Mouse (Mus musculus) liver, embryonic 11.5 days (tissue): ENCODE measurements around the gene Zfp850. TPM values are rescaled to one million over a fixed set of nuclear protein-coding genes. Genes with fewer than 3 reads are reported as not detected.

Experiments used
- ATAC-seq: fragments of 200-750 bp; cut with Nextera tagmentation; replicated peaks from 2 replicates; pipeline ENCODE4 v1.8.0; 2017; ENCODE audit warnings: moderate number of reproducible peaks, mild to moderate bottlenecking, moderate TSS enrichment, moderate library complexity; ENCODE audit not compliant: low FRiP score
- DNase-seq: peaks from one replicate; pipeline ENCODE4 v3.0.0-alpha.2; 2017; ENCODE audit warnings: low spot score
- H3K27ac ChIP-seq: fragments of 300-500 bp; sonication (generic); 2 replicates; pipeline ENCODE4 v1.5.1; 2014; ENCODE audit warnings: mild to moderate bottlenecking, low read depth, low read length, control low read depth
- H3K27me3 ChIP-seq: fragments of 300-500 bp; sonication (generic); replicated peaks from 2 replicates; pipeline ENCODE4 v1.6.1; 2014; ENCODE audit warnings: low read length, mixed read lengths; ENCODE audit not compliant: control insufficient read depth, insufficient read depth
- H3K36me3 ChIP-seq: fragments of 300-500 bp; sonication (generic); 2 replicates; pipeline ENCODE4 v1.6.1; 2014; ENCODE audit warnings: mild to moderate bottlenecking, low read length, moderate library complexity, mixed read lengths; ENCODE audit not compliant: control insufficient read depth, insufficient read depth
- H3K4me1 ChIP-seq: fragments of 300-500 bp; sonication (generic); replicated peaks from 2 replicates; pipeline ENCODE4 v1.6.1; 2014; ENCODE audit warnings: low read length, mixed read lengths; ENCODE audit not compliant: control insufficient read depth, insufficient read depth
- H3K4me2 ChIP-seq: fragments of 300-500 bp; sonication (generic); 2 replicates; pipeline ENCODE4 v1.6.1; 2014; ENCODE audit warnings: mild to moderate bottlenecking, control low read depth, moderate library complexity
- H3K4me3 ChIP-seq: fragments of 300-500 bp; sonication (generic); 2 replicates; pipeline ENCODE4 v1.5.1; 2014; ENCODE audit warnings: low read depth, low read length, control low read depth
- H3K9ac ChIP-seq: fragments of 300-500 bp; sonication (generic); 2 replicates; pipeline ENCODE4 v1.6.1; 2014; ENCODE audit warnings: low read depth, low read length, control low read depth
- H3K9me3 ChIP-seq: fragments of 300-500 bp; sonication (generic); 2 replicates; pipeline ENCODE4 v1.6.1; 2016; ENCODE audit warnings: low read length, inconsistent platforms, mixed read lengths; ENCODE audit not compliant: control insufficient read depth
- WGBS: fragments of 180-500 bp; shearing (Covaris S2); extraction: QIAGEN DNeasy Blood & Tissue Kit; methylation state at CpG from one replicate; pipeline ENCODE4 v1.1.7; 2014; 5-methylcytosine and 5-hydroxymethylcytosine counted together
- polyA plus RNA-seq: library from polyadenylated mRNA; unstranded; fragments of >200 nt; fragmentation: Nextera tagmentation; extraction: Ambion mirVana; gene quantifications from 2 replicates; pipeline ENCODE4 v1.2.1, GENCODE M21; 2014

The Zfp850 gene
- 6.2 and 6.6 TPM in 2 replicates for polyA plus RNA-seq

DNA sequence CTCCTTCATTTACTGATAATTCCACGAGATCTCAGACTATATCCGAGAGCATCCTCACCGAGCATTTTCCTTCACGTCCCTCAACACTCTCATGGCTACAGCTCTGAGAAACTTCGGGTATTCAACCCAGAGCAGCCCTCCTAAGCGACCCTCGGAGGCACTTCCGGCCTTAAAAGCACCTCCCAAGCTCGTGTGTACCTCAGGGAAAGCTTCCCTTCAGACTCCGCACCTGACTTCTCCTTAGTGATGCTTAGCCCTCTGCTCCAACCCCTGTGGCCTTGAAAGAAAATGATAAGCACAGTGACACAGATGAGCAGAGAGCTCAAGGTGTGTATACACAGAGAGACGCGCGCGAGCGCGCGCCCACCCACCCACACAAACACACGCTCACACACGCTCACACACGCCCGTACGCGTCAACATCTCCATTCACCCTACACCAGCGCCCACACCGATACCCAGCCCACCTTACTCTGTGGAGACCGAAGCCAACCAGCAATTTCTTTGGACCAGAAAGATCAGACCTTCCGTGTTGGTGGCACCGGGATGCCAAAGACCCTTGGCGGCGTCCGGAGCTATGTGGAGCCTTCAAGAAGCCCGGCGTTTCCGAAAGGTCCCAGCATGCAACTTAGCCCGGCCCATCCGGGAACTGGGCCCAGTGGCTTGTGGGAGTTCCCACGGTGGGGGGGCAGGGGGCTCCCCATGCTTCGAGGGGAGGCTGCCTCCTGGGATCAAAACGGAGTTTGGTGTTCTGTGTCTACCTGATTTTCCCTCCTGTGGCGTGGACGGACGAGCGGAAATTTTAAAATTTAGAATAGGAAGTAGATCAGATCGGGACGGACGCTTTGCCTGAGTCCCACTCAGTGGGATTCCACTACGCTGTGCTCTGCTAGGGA is at the start of gene Zfp850:
Gene Zfp850 (minus strand): TSS at position 567 of the 896 bp plus-strand sequence.
- Histone ChIP-seq H3K9ac (peak within 1 kb of the TSS; percentile 71), H3K27me3 (no peaks in the 10 kb centered on the region), H3K4me2 (peak within 1 kb of the TSS; percentile 87), H3K27ac (peak within 1 kb of the TSS; percentile 25; the same call in 1 of the 2 replicates), H3K36me3 (peaks cover 5% of the 10 kb centered on the region; the same call in 1 of the 2 replicates), H3K4me1 (peaks cover 2% of the 10 kb centered on the region; the same call in 1 of the 2 replicates), H3K4me3 (peak within 1 kb of the TSS; percentile 61), H3K9me3 (no peaks in the 10 kb centered on the region)
- DNase-seq, result peak; percentile 84
- under 1% methylated on average over 47 of the region's 47 CpGs for WGBS
- peak; percentile 92 for ATAC-seq

DNA sequence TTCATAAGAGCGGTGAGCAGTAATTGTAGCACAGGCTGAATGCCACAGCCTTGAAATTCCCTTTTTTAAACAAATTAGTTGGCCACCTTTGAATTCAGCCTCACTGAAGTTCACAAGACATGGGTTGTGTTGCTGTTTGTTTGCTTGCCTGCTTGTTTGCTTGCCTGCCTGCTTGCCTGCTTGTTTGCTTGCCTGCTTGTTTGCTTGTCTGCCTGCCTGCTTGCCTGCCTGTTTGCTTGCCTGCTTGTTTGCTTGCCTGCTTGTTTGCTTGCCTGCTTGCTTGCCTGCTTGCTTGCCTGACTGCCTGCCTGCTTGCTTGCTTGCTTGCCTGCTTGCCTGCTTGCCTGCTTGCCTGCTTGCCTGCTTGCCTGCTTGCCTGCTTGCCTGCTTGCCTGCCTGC is 46.1 kb upstream of the Zfp850 start:
- H3K4me2 ChIP-seq, result no peak overlapping the region
- ATAC-seq, result no peak
- H3K4me1 ChIP-seq, result no peaks in the 10 kb centered on the region
- no peaks in the 10 kb centered on the region for H3K36me3 ChIP-seq
- no peaks in the 10 kb centered on the region for H3K27me3 ChIP-seq
- 81% methylated on average over 1 of the region's 1 CpGs for WGBS
- no peak overlapping the region for H3K9ac ChIP-seq
- no peaks in the 10 kb centered on the region for H3K9me3 ChIP-seq
- H3K27ac ChIP-seq, result no peak overlapping the region
- no peak overlapping the region for H3K4me3 ChIP-seq
- no peak for DNase-seq

DNA sequence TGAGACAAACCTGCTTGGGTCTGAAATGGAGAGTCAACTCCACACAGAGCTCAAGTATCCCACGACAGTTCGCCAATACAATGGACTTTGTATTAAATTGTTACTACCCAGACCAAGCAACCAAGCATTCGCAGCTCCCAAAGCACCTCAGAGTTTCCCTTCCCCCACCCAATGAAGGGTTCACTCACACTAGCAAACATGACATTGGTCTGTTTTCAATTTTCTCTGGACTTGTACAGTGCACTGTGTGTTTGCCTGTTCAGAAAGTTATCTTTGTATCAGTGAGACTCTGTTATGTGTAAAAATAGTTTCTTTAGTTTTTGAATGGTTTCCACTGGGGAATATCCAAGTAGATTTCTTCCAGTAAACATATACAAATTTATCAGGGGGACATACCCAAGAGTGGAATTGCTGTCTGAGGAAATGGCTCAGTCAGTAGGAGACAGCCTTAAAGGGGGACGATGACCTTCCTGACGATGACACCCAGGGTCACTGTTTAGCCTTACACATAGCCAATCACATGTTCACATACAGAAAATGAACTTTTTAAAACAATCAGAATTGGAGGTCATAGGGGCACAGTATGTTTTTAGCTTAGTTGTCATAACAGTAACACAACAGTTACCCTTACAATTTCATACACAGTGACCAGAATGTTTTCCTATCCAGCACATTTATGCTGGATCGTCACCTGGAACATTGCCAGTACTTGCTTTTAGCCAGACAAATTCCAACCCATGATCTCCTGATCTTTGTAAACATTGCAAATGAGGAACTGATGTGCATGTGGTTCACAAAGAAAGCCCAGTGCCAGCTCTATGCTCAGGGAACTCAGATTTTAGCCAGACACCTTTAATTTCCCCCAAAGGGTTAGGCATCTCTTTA is 39.4 kb upstream of the Zfp850 start:
- no peak for DNase-seq
- no peak overlapping the region for H3K27ac ChIP-seq
- H3K36me3 ChIP-seq, result peaks cover 3% of the 10 kb centered on the region; the same call in 1 of the 2 replicates
- no peak overlapping the region for H3K4me3 ChIP-seq
- peaks cover 3% of the 10 kb centered on the region; the same call in 1 of the 2 replicates for H3K4me1 ChIP-seq
- 81% methylated on average over 6 of the region's 6 CpGs for WGBS
- H3K9me3 ChIP-seq, result no peaks in the 10 kb centered on the region
- no peak overlapping the region for H3K9ac ChIP-seq
- H3K27me3 ChIP-seq, result no peaks in the 10 kb centered on the region
- no peak overlapping the region for H3K4me2 ChIP-seq
- no peak for ATAC-seq

DNA sequence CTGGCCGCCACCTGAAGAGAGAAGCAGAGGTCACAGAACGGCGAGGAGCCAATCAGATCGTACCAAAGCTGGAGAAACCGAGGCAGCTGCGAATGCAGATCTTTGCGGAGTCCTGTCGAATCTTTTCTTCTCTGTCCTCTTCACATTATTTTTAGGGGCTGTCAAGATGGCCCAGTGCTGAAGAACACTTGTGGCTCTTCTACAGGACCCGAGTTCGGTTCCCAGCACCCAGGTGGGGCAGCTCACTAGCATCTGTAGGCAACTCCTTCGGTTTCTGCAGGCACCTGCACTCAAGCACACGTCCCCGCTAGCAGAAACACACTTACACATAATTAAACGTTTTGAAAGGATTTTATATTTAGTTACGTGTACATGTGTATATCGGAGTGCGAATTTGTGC is 36.7 kb upstream of the Zfp850 start:
- Histone ChIP-seq H3K4me3 (no peak overlapping the region), H3K9ac (peak overlapping the region; percentile 36; the same call in 1 of the 2 replicates)
- ATAC-seq, result 0 out of 2 replicates have a peak, but pooled peaks have one; percentile 2

DNA sequence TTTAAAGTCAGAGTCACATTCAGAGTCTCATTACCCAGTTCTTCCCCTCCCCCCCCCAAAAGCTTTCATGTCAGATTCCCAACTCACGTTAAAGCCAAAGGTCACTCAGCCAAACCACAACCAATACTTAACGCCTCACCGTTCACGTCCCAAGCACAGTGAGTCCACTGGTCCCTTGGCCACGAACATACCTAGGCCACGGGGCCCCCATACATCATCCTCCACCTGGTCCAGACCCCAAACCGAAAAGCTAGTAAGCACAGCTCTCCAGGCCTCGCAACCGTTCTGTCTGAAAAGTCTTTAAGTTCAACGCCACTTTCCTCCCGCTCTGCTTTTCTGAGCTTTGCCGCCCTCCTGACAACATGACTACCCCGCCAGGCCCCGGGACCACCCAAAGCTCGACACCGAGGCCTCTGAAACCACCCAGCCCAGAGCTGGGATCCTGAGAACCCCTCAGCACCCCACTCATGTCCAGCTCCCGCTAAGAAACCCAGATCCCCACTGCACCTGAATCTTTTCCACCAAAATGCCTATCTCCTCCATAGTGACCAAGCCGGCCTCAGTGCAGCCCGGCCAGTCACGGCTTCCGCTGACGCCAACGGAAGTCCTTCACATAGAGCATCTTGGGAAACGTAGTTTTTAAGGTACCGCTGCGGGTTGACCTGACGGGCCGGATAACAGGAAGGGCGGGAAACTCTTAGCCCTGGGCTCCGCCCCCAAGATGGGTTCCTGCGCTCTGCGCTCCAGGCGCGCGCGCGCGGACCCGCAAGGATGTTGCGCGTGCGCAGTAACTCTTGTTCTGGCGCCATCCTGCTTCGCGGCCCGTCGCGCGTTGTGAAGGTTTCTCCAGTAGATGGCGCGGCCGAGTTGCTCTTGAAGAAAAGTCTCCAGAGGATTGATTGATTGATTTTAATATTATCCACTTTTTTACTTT is 35.8 kb upstream of the Zfp850 start, which contains the start of gene Psmc4:
Gene Psmc4 (minus strand): TSS at position 626 of the 934 bp plus-strand sequence.
- no peaks in the 10 kb centered on the region for H3K27me3 ChIP-seq
- DNase-seq, result peak; percentile 93
- H3K36me3 ChIP-seq, result peaks cover 29% of the 10 kb centered on the region
- peaks cover 3% of the 10 kb centered on the region; the same call in 1 of the 2 replicates for H3K4me1 ChIP-seq
- peak within 1 kb of the TSS; percentile 76 for H3K4me2 ChIP-seq
- peak within 1 kb of the TSS; percentile 70 for H3K9ac ChIP-seq
- no peak within 1 kb of the TSS for H3K27ac ChIP-seq
- peak; percentile 97 for ATAC-seq
- peak within 1 kb of the TSS; percentile 74 for H3K4me3 ChIP-seq
- under 1% methylated on average over 52 of the region's 52 CpGs for WGBS
- H3K9me3 ChIP-seq, result no peaks in the 10 kb centered on the region

More for the DNA sequence above, 36.7 kb upstream of the Zfp850 start:
- H3K4me2 ChIP-seq, result peak overlapping the region; percentile 49
- WGBS, result 56% methylated on average over 17 of the region's 17 CpGs
- H3K36me3 ChIP-seq, result peaks cover 26% of the 10 kb centered on the region
- no peak overlapping the region for H3K27ac ChIP-seq
- H3K27me3 ChIP-seq, result no peaks in the 10 kb centered on the region
- peaks cover 3% of the 10 kb centered on the region; the same call in 1 of the 2 replicates for H3K4me1 ChIP-seq
- H3K9me3 ChIP-seq, result no peaks in the 10 kb centered on the region
- DNase-seq, result no peak

DNA sequence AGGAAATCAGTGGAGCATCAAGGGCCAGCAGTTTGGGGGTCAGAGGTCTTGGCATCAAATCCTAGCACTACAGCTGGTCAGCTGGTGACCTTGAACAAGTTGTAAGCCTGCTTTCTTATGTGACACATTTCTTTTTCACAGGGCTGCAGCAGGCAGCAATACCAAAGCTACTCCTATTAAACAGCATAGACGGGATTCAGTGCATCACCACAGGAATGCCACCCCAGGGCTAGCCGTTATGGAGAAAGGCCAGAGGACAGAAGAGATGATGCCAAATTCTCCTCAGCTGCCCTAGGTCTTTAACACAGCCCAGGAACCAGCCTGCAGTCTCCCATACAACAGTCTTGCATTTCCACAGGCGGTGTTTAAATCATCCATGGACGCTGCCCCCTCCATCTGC is 30.6 kb upstream of the Zfp850 start:
- Histone ChIP-seq H3K9ac (no peak overlapping the region), H3K4me2 (no peak overlapping the region), H3K27me3 (no peaks in the 10 kb centered on the region), H3K4me3 (no peak overlapping the region), H3K27ac (no peak overlapping the region), H3K36me3 (peaks cover 59% of the 10 kb centered on the region), H3K4me1 (peaks cover 3% of the 10 kb centered on the region; the same call in 1 of the 2 replicates), H3K9me3 (no peaks in the 10 kb centered on the region)
- DNase-seq, result no peak
- ATAC-seq, result no peak
- WGBS, result 83% methylated on average over 4 of the region's 4 CpGs

DNA sequence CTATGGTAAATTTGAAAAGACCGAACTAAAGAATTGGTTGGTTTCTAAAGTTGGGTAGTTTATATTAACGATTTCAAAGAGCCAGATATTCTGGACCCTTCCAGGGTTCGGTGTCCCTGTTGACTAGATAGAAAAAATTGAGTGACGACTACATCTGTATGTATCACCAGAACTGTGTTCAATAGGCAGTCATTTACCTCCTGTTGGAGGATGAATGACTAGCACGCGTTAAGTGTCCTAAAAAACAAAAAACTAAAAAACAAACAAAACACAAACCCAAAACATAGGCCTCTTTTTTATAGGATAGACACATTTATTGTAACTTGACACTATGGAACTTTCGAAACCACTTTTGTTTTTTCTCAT is 513 bp upstream of the Zfp850 start:
- H3K4me3 ChIP-seq, result peak overlapping the region; percentile 61

More for the DNA sequence above, 513 bp upstream of the Zfp850 start:
- WGBS, result 24% methylated on average over 7 of the region's 7 CpGs
- Histone ChIP-seq H3K27me3 (no peaks in the 10 kb centered on the region), H3K4me2 (peak overlapping the region; percentile 87), H3K9ac (peak overlapping the region; percentile 71), H3K27ac (no peak overlapping the region), H3K36me3 (peaks cover 5% of the 10 kb centered on the region; the same call in 1 of the 2 replicates), H3K4me1 (peaks cover 2% of the 10 kb centered on the region; the same call in 1 of the 2 replicates), H3K9me3 (no peaks in the 10 kb centered on the region)
- peak; percentile 55 for ATAC-seq
- DNase-seq, result no peak
